Mouse (Mus musculus) B cell, adult 62 days (primary cell): ENCODE results near the gene Olfr507. TPM values are rescaled to one million over a fixed set of nuclear protein-coding genes. Genes with fewer than 3 reads are reported as not detected.

ENCODE experiments used
- total RNA-seq: library from RNA; stranded (reverse); gene quantifications from 4 replicates; pipeline ENCODE4 v1.2.4, GENCODE M21; 2023

Olfr507 gene
- total RNA-seq: not detected in 4 replicates

GRCm38 (mm10) chr7:108621514-108621913 lies at the start of gene Olfr507:
TSS of gene Olfr507 (plus strand) at chr7:108621814.

GRCm38 (mm10) chr7:108610487-108610886 lies 11.1 kb upstream of the Olfr507 start, which contains the start of gene Olfr506:
TSS of gene Olfr506 (plus strand) at chr7:108610787.

GRCm38 (mm10) chr7:108629694-108630093 lies 8.1 kb downstream of the Olfr507 start, which contains the start of gene Olfr508:
TSS of gene Olfr508 (plus strand) at chr7:108629994.

GRCm38 (mm10) chr7:108651806-108652205 lies 30.2 kb downstream of the Olfr507 start, which contains the start of gene Olfr509:
TSS of gene Olfr509 (minus strand) at chr7:108651906.

GRCm38 (mm10) chr7:108666118-108666517 lies 44.5 kb downstream of the Olfr507 start, which contains the start of gene Olfr510:
TSS of gene Olfr510 (plus strand) at chr7:108666418.

Other genes with a start within 250 kb of the Olfr507 start
- gene Olfr495, start 228.6 kb upstream of the Olfr507 start, total RNA-seq: not detected in 4 replicates
- not detected in 4 replicates for gene Olfr497, start 201.4 kb upstream of the Olfr507 start, total RNA-seq
- not detected in 4 replicates for gene Olfr498, start 156.5 kb upstream of the Olfr507 start, total RNA-seq
- gene Olfr502, start 96.7 kb upstream of the Olfr507 start, total RNA-seq: not detected in 4 replicates
- not detected in 4 replicates for gene Olfr503, start 77.3 kb upstream of the Olfr507 start, total RNA-seq
- not detected in 4 replicates for gene Olfr504, start 56.0 kb upstream of the Olfr507 start, total RNA-seq
- not detected in 4 replicates for gene Olfr506, start 11.0 kb upstream of the Olfr507 start, total RNA-seq
- not detected in 4 replicates for gene Olfr508, start 8.2 kb downstream of the Olfr507 start, total RNA-seq
- gene Olfr509, start 30.1 kb downstream of the Olfr507 start, total RNA-seq: 0.15 TPM in 1 of 4 replicates, not detected in the others
- not detected in 4 replicates for gene Olfr510, start 44.6 kb downstream of the Olfr507 start, total RNA-seq
- gene Olfr512, start 91.5 kb downstream of the Olfr507 start, total RNA-seq: not detected in 4 replicates
- gene Olfr513, start 129.2 kb downstream of the Olfr507 start, total RNA-seq: not detected in 4 replicates
- not detected in 4 replicates for gene Olfr514, start 204.2 kb downstream of the Olfr507 start, total RNA-seq
- gene Olfr516, start 228.7 kb downstream of the Olfr507 start, total RNA-seq: not detected in 4 replicates